Mouse (Mus musculus) midbrain, embryonic 13.5 days (tissue): ENCODE results near the gene Nr4a1. TPM values are rescaled to one million over a fixed set of nuclear protein-coding genes. Genes with fewer than 3 reads are reported as not detected.

Source experiments
- ATAC-seq: fragments of 200-750 bp; cut with Nextera tagmentation; 2 replicates; pipeline ENCODE4 v1.8.0; 2017; ENCODE audit warnings: mild to moderate bottlenecking, moderate TSS enrichment, moderate library complexity
- H3K27ac ChIP-seq: fragments of 300-500 bp; sonication (generic); 2 replicates; pipeline ENCODE4 v1.5.1; 2015; ENCODE audit warnings: inconsistent platforms, mild to moderate bottlenecking, moderate library complexity
- H3K27me3 ChIP-seq: fragments of 300-500 bp; sonication (generic); 2 replicates; pipeline ENCODE4 v1.6.1; 2015; ENCODE audit warnings: mild to moderate bottlenecking, inconsistent platforms
- H3K36me3 ChIP-seq: fragments of 300-500 bp; sonication (generic); 2 replicates; pipeline ENCODE4 v1.6.1; 2015; ENCODE audit warnings: mild to moderate bottlenecking, inconsistent platforms
- H3K4me1 ChIP-seq: fragments of 300-500 bp; sonication (generic); replicated peaks from 2 replicates; pipeline ENCODE4 v1.6.1; 2015; ENCODE audit warnings: inconsistent platforms
- H3K4me2 ChIP-seq: fragments of 300-500 bp; sonication (generic); replicated peaks from 2 replicates; pipeline ENCODE4 v1.6.1; 2015; ENCODE audit warnings: moderate library complexity, mild to moderate bottlenecking, inconsistent platforms
- H3K4me3 ChIP-seq: fragments of 300-500 bp; sonication (generic); replicated peaks from 2 replicates; pipeline ENCODE4 v1.5.1; 2015; ENCODE audit warnings: mild to moderate bottlenecking, inconsistent platforms
- H3K9ac ChIP-seq: fragments of 300-500 bp; sonication (generic); replicated peaks from 2 replicates; pipeline ENCODE4 v1.6.1; 2015; ENCODE audit warnings: mild to moderate bottlenecking, inconsistent platforms
- H3K9me3 ChIP-seq: fragments of 300-500 bp; sonication (generic); 2 replicates; pipeline ENCODE4 v1.6.1; 2016; ENCODE audit warnings: mild to moderate bottlenecking, inconsistent platforms
- WGBS: fragments of 180-500 bp; shearing (Covaris S2); methylation state at CpG from one replicate; pipeline ENCODE4 v1.1.7; 2015; 5-methylcytosine and 5-hydroxymethylcytosine counted together
- polyA plus RNA-seq: library from polyadenylated mRNA; unstranded; fragments of >200 nt; fragmentation: Nextera tagmentation; extraction: Ambion mirVana; gene quantifications from 2 replicates; pipeline ENCODE4 v1.2.1, GENCODE M21; 2015

Nr4a1 gene
- polyA plus RNA-seq, 1 experiment from 2014 or later: 3.1 TPM

- H3K9me3 ChIP-seq: no peaks in the 10 kb centered on the region
- 85% methylated on average over 6 of the region's 6 CpGs for WGBS
- H3K27me3 ChIP-seq: no peaks in the 10 kb centered on the region
- ATAC-seq: no peak
- no peak overlapping the region for H3K4me3 ChIP-seq
- no peaks in the 10 kb centered on the region for H3K36me3 ChIP-seq
- no peak overlapping the region for H3K27ac ChIP-seq
- H3K9ac ChIP-seq: no peak overlapping the region
- peaks cover 10% of the 10 kb centered on the region for H3K4me1 ChIP-seq
- no peak overlapping the region for H3K4me2 ChIP-seq
These were observed 66.0 kb downstream of the Nr4a1 start for GRCm38 (mm10) chr15:101320010-101320617.

GRCm38 (mm10) chr15:101320618-101321041 is 66.6 kb downstream of the Nr4a1 start:
- H3K9me3 ChIP-seq: no peaks in the 10 kb centered on the region
- 69% methylated on average over 6 of the region's 6 CpGs for WGBS
- H3K4me2 ChIP-seq: no peak overlapping the region
- H3K4me1 ChIP-seq: peaks cover 7% of the 10 kb centered on the region
- ATAC-seq: no peak
- no peak overlapping the region for H3K27ac ChIP-seq
- no peaks in the 10 kb centered on the region for H3K27me3 ChIP-seq
- no peaks in the 10 kb centered on the region for H3K36me3 ChIP-seq
- H3K9ac ChIP-seq: no peak overlapping the region
- H3K4me3 ChIP-seq: no peak overlapping the region

- 76% methylated on average over 5 of the region's 5 CpGs for WGBS
- no peak for ATAC-seq
- Histone ChIP-seq H3K9ac (no peak overlapping the region), H3K36me3 (no peaks in the 10 kb centered on the region), H3K4me1 (peaks cover 3% of the 10 kb centered on the region), H3K4me3 (no peak overlapping the region), H3K9me3 (no peaks in the 10 kb centered on the region), H3K4me2 (no peak overlapping the region), H3K27ac (no peak overlapping the region), H3K27me3 (no peaks in the 10 kb centered on the region)
These were observed 67.1 kb downstream of the Nr4a1 start for GRCm38 (mm10) chr15:101321126-101321525.

GRCm38 (mm10) chr15:101322106-101322505 is 68.0 kb downstream of the Nr4a1 start:
- Histone ChIP-seq H3K36me3 (no peaks in the 10 kb centered on the region), H3K4me2 (no peak overlapping the region), H3K4me3 (no peak overlapping the region), H3K27ac (no peak overlapping the region), H3K4me1 (no peaks in the 10 kb centered on the region), H3K9ac (no peak overlapping the region), H3K9me3 (no peaks in the 10 kb centered on the region), H3K27me3 (no peaks in the 10 kb centered on the region)
- no peak for ATAC-seq
- 77% methylated on average over 5 of the region's 5 CpGs for WGBS

- Histone ChIP-seq H3K9ac (no peak overlapping the region), H3K27me3 (no peaks in the 10 kb centered on the region), H3K4me2 (no peak overlapping the region), H3K36me3 (no peaks in the 10 kb centered on the region), H3K4me3 (no peak overlapping the region), H3K9me3 (no peaks in the 10 kb centered on the region), H3K4me1 (no peaks in the 10 kb centered on the region), H3K27ac (no peak overlapping the region)
- WGBS: 89% methylated on average over 7 of the region's 7 CpGs
- no peak for ATAC-seq
These were observed 68.6 kb downstream of the Nr4a1 start for GRCm38 (mm10) chr15:101322640-101323039.

- H3K9ac ChIP-seq: no peak overlapping the region
- no peaks in the 10 kb centered on the region for H3K9me3 ChIP-seq
- 92% methylated on average over 5 of the region's 5 CpGs for WGBS
- H3K36me3 ChIP-seq: no peaks in the 10 kb centered on the region
- H3K4me3 ChIP-seq: no peak overlapping the region
- no peak for ATAC-seq
- H3K27ac ChIP-seq: no peak overlapping the region
- H3K27me3 ChIP-seq: no peaks in the 10 kb centered on the region
- no peak overlapping the region for H3K4me2 ChIP-seq
- H3K4me1 ChIP-seq: no peaks in the 10 kb centered on the region
These were observed 69.4 kb downstream of the Nr4a1 start for GRCm38 (mm10) chr15:101323511-101323910.

Other genes with a start within 250 kb of the Nr4a1 start
- gene Gm47841, start 206.9 kb upstream of the Nr4a1 start, polyA plus RNA-seq: not detected in 2 replicates
- gene Fignl2, start 175.7 kb upstream of the Nr4a1 start, polyA plus RNA-seq: 0.11 and 0.15 TPM in 2 replicates
- not detected in 2 replicates for gene Ankrd33, start 138.5 kb upstream of the Nr4a1 start, polyA plus RNA-seq
- gene Acvrl1, start 125.7 kb upstream of the Nr4a1 start, polyA plus RNA-seq: 5.3 and 5.5 TPM in 2 replicates
- gene Acvr1b, start 80.2 kb upstream of the Nr4a1 start, polyA plus RNA-seq: 18.2 and 19.2 TPM in 2 replicates
- 1.7 and 2.4 TPM in 2 replicates for gene Grasp, start 30.1 kb upstream of the Nr4a1 start, polyA plus RNA-seq
- gene Atg101, start 30.0 kb downstream of the Nr4a1 start, polyA plus RNA-seq: 79.1 and 82.8 TPM in 2 replicates
- 0.26 and 0.46 TPM in 2 replicates for gene 6030408B16Rik, start 38.9 kb downstream of the Nr4a1 start, polyA plus RNA-seq
- gene Krt80, start 115.9 kb downstream of the Nr4a1 start, polyA plus RNA-seq: 0.05 and 0.09 TPM in 2 replicates
- gene Krt7, start 156.8 kb downstream of the Nr4a1 start, polyA plus RNA-seq: 0.05 and 0.32 TPM in 2 replicates
- 0.17 and 0.19 TPM in 2 replicates for gene Krt87, start 184.5 kb downstream of the Nr4a1 start, polyA plus RNA-seq
- gene Krt88, start 193.5 kb downstream of the Nr4a1 start, polyA plus RNA-seq: not detected in 2 replicates
- gene Krt81, start 209.5 kb downstream of the Nr4a1 start, polyA plus RNA-seq: not detected in 2 replicates
- gene Krt86, start 219.2 kb downstream of the Nr4a1 start, polyA plus RNA-seq: not detected in 2 replicates
- gene Krt83, start 237.2 kb downstream of the Nr4a1 start, polyA plus RNA-seq: not detected in 2 replicates